Mouse (Mus musculus) gastrocnemius, postnatal 14 days (tissue): Measurements from ENCODE around the gene Vmn2r8. TPM values are rescaled to one million over a fixed set of nuclear protein-coding genes. Genes with fewer than 3 reads are reported as not detected.
"Not testable (repeated sequence)": the region's sequence is repeated elsewhere in the genome, so short reads cannot be mapped to it uniquely, and the experiment has no call there.

Source experiments
- DNase-seq: peaks from one replicate; pipeline ENCODE4 v3.0.0; 2021; ENCODE audit warnings: mixed read lengths
- intact Hi-C: fragments of 180-260 bp; cut with DNase I; formaldehyde crosslinking; loops from one replicate; pipeline ENCODE4 v1.15.1; 2025; ENCODE audit warnings: low total_unique reads
- long read RNA-seq, 2 experiments: library from polyadenylated mRNA; stranded (forward); transcript quantifications; one replicate each; pipeline ENCODE4 v2.0.0; 2021
- total RNA-seq, 2 experiments: library from RNA; stranded (reverse); gene quantifications; 2 replicates each; pipeline ENCODE4 v1.2.3; 2021

Gene Vmn2r8
- total RNA-seq, result not detected
- long read RNA-seq, experiment 1, result 0 reads
- long read RNA-seq, experiment 2, result 0 reads

- DNase-seq, intact Hi-C loops: not testable (repeated sequence)
Observed at GRCm38 (mm10) chr5:108808750-108809149, at the start of gene Vmn2r8. TSS of gene Vmn2r8 (minus strand) at chr5:108808850.

DNA sequence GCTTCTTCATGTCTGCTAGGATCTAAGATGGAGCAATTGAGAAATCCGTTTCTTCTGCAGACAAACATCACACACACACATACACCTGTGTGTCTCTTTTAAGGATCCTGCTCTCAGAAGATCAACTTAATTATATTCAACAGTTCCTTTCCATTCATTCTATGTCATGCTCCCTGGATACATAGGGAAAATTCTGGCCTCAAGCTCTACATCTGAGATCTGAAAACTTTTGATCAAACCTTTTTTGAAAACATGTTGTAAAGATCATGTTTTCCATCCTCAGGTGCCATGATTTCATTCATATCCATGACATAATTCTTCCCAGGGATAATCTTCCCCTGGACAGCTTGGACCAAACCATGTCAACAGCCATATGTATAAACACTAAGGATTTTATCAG, 43.9 kb upstream of the Vmn2r8 start, which contains the start of gene Vmn2r9:
Gene Vmn2r9, minus strand, starts transcription at position 101 of the 400 bp plus-strand sequence.
- DNase-seq, result not testable (repeated sequence)
- intact Hi-C loops, result loop anchor here (10.0 kb wide), 1 partner anchor 242 kb away; the partner anchor contains the start of gene Vmn2r12

GRCm38 (mm10) chr5:108849466-108849865, 40.8 kb upstream of the Vmn2r8 start:
- DNase-seq, result no peak
- intact Hi-C loops, result no loop called here

DNA sequence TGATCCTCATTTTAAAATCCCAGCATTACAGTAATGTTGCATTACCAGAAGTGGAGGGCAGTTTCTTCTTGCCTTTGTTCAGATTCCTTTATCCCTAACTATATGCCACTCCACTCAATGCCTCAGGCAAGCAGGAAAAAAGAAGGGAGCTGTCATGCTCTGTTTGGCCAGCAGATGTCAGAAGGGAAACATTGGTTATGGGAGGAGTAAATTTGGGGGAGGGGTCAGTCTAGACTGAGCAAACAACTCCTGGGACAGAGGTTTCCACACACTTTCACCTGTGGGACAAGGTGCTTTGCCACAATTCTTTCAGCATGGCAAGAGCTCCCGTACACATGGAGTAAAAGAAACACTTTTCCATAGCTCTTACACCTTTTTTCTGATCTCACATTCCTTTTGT, 27.5 kb upstream of the Vmn2r8 start:
- intact Hi-C loops, result no loop called here

GRCm38 (mm10) chr5:108823276-108823675, 14.6 kb upstream of the Vmn2r8 start:
- DNase-seq, result no peak
- intact Hi-C loops, result no loop called here

More for the DNA sequence above, 27.5 kb upstream of the Vmn2r8 start:
- no peak for DNase-seq

GRCm38 (mm10) chr5:108803646-108804045, 5.0 kb downstream of the Vmn2r8 start:
- intact Hi-C loops, result no loop called here
- DNase-seq, result no peak

GRCm38 (mm10) chr5:108795263-108795662, 13.4 kb downstream of the Vmn2r8 start, which contains the start of gene Tmed11:
TSS of gene Tmed11 (minus strand) at chr5:108795363.
- intact Hi-C loops, DNase-seq: not testable (repeated sequence)

GRCm38 (mm10) chr5:108790385-108790784, 18.3 kb downstream of the Vmn2r8 start:
- DNase-seq, result peak; percentile 4

GRCm38 (mm10) chr5:108774630-108775306, 33.9 kb downstream of the Vmn2r8 start, which contains the start of gene Rnf212:
TSS of gene Rnf212 (minus strand) at chr5:108774982.
- no peak for DNase-seq
- intact Hi-C loops, result no loop called here

More at GRCm38 (mm10) chr5:108790385-108790784, 18.3 kb downstream of the Vmn2r8 start:
- intact Hi-C loops, result not testable (repeated sequence)

GRCm38 (mm10) chr5:108760002-108760401, 48.6 kb downstream of the Vmn2r8 start:
- no peak for DNase-seq
- intact Hi-C loops, result no loop called here

DNA sequence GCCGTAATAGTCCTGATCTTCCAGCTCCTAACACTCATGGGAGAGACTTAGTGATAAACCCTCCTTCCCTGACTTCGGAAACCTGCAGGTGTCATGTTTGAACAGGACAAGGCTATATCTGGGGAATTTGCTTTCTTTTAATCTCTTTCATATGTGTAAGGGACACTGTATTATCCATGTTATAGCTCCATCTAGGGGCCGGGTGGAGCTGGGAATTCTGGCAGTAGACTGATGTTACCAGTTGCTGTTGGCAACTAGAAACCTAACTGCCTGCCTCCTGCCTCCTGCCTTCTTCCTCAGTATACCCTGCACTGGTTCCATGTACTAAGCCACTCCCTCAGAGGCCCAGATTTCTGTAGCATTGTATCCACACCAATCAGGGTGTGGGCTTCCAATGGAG, 50.3 kb downstream of the Vmn2r8 start:
- intact Hi-C loops, result no loop called here

GRCm38 (mm10) chr5:108751258-108751657, 57.4 kb downstream of the Vmn2r8 start:
- intact Hi-C loops, DNase-seq: not testable (repeated sequence)

More for the DNA sequence above, 50.3 kb downstream of the Vmn2r8 start:
- no peak for DNase-seq

DNA sequence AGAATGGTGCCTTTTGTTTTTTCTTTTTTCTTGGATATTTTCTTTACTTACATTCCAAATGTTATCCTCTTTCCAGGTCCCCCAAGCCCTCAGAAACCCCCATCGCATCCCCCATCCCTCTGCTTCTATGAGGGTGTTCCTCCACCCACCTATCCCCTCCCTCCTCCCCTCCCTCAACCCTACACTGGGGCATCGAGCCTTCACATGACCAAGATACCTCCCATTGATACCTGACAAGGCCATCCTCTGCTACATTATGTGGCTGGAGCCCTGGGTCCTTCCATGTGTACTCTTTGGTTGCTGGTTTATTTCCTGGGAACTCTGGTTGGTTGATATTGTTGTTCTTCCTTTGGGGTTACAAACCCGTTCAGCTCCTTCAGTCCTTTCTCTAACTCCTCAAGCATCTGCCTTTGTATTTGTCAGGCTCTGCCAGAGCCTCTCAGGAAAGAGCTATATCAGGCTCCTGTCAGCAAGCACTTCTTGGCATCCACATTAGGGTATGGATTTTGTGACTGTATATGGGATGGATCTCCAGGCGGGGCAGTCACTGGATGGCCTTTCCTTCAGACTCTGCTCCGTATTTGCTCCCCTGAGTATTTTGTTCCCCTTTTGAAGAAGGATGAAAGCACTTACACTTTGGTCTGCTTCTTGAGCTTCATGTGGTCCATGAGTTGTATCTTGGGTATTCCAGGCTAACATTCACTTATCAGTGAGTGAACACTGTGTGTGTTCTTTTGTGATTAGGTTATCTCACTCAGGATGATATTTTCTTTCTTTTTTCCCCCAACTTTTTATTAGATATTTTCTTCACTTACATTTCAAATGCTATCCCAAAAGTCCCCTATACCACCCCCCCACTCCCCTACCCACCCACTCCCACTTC, 58.1 kb downstream of the Vmn2r8 start:
- no peak for DNase-seq
- intact Hi-C loops, result no loop called here

DNA sequence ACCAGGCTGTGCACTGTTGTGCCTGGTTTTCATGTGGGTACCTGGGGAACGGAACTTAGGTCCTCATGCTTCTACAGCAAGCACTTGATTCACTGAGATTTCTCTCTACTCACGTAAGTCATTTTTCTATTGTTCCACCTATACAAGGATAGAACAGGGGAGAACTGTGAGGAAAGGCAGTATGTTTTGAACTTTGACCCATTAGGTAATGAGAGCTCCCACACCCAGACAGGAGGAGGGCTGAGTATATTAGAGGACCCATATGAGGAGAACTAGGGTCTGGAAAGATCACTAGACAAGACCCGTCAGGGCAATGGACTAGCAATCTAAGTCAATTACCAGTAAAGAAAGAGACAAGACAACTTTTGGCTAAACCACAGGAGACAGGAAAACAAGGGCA, 64.0 kb downstream of the Vmn2r8 start:
- intact Hi-C loops, result no loop called here
- DNase-seq, result no peak

GRCm38 (mm10) chr5:108743856-108744255, 64.8 kb downstream of the Vmn2r8 start:
- intact Hi-C loops, result no loop called here
- no peak for DNase-seq

DNA sequence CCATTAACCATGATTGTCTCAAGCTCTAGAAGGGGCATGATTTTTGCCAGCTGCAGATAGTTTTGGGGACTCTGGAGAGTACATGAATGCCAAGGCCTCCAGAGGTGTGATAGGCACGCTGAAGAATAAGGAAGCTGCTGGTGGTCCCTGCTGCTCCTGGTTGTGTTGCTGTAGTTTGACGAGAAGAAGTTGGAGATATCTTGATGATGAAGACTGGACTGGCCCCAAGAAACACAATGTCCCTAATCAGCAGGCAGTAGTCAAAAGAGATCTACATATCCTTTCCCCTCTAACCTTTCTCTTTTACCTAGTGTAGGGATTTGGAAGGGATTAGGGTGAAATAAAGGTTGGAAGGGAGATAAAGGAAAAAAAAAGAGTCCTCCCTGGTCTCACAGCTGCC, 66.1 kb downstream of the Vmn2r8 start:
- intact Hi-C loops, result no loop called here

DNA sequence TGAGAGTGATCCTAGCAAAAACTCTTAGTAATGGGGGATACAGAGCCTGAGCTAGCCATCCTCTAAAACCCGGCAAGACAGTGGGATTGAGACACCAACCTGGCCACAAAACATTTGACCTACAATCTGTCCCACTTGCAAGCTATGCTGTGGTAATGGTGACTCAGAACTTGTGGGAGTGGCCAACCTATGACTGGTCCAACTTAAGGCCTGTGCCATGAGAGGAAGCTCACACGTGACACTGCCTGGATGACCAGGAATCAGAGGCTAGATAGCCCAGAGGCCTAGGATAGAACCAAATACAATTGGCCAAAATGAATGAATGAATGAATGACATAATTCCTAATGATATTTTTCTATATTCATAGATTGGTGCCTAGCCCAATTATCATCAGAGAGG, 66.8 kb downstream of the Vmn2r8 start:
- intact Hi-C loops, result no loop called here
- no peak for DNase-seq

More for the DNA sequence above, 66.1 kb downstream of the Vmn2r8 start:
- DNase-seq, result no peak
